Mouse (Mus musculus) CH12.LX (cell line): Measurements from ENCODE around the gene Vapb.

Experiments used
- CTCF ChIP-seq, 2 experiments: IDR thresholded peaks in 1 of 2; conservative IDR thresholded peaks in 1 of 2; 2 replicates each; pipeline ENCODE4 v1.5.1; 2011 to 2012; ENCODE audit warnings: low read depth in 2 of 2, low read length in 2 of 2, improper control_type of control experiment in 1 of 2, inconsistent platforms in 1 of 2, mild to moderate bottlenecking in 1 of 2, moderate library complexity in 1 of 2
- ETS1 ChIP-seq: conservative IDR thresholded peaks from 2 replicates; pipeline ENCODE4 v1.6.1; 2012; ENCODE audit warnings: low read depth, mild to moderate bottlenecking, inconsistent platforms, low read length, improper control_type of control experiment, moderate library complexity
- JUND ChIP-seq: conservative IDR thresholded peaks from 2 replicates; pipeline ENCODE4 v1.6.1; 2011; ENCODE audit warnings: low read depth, low read length, improper control_type of control experiment
- MYC ChIP-seq: IDR thresholded peaks from 2 replicates; pipeline ENCODE4 v1.6.1; 2011; ENCODE audit warnings: low read depth, mild to moderate bottlenecking, improper control_type of control experiment, low read length
- POLR2A ChIP-seq: IDR thresholded peaks from 2 replicates; pipeline ENCODE4 v1.6.1; 2011; ENCODE audit warnings: low read depth, mild to moderate bottlenecking, improper control_type of control experiment, low read length
- POLR2AphosphoS2 ChIP-seq: IDR thresholded peaks from 2 replicates; pipeline ENCODE4 v1.6.1; 2011; ENCODE audit warnings: low read depth, low read length, improper control_type of control experiment
- SIN3A ChIP-seq: IDR thresholded peaks from 2 replicates; pipeline ENCODE4 v1.6.1; 2012; ENCODE audit warnings: low read length, improper control_type of control experiment, inconsistent platforms
- SMC3 ChIP-seq: IDR thresholded peaks from 2 replicates; pipeline ENCODE4 v1.6.1; 2011; ENCODE audit warnings: low read depth, low read length, improper control_type of control experiment
- UBTF ChIP-seq: IDR thresholded peaks from 2 replicates; pipeline ENCODE4 v1.6.1; 2012; ENCODE audit warnings: low read depth, mild to moderate bottlenecking, inconsistent platforms, low read length, improper control_type of control experiment, moderate library complexity
- USF1 ChIP-seq: IDR thresholded peaks from 2 replicates; pipeline ENCODE4 v1.6.1; 2014; ENCODE audit warnings: low read depth, mild to moderate bottlenecking, inconsistent platforms, low read length, improper control_type of control experiment
- ZC3H11A ChIP-seq: IDR thresholded peaks from 2 replicates; pipeline ENCODE4 v1.6.1; 2012; ENCODE audit warnings: low read depth, mild to moderate bottlenecking, inconsistent platforms, low read length, improper control_type of control experiment
- ZKSCAN1 ChIP-seq: IDR thresholded peaks from 2 replicates; pipeline ENCODE4 v1.6.1; 2012; ENCODE audit warnings: low read depth, inconsistent platforms, low read length, improper control_type of control experiment, borderline replicate concordance
- ZNF384 ChIP-seq: IDR thresholded peaks from 2 replicates; pipeline ENCODE4 v1.6.1; 2012; ENCODE audit warnings: low read depth, low read length, improper control_type of control experiment, inconsistent platforms

DNA sequence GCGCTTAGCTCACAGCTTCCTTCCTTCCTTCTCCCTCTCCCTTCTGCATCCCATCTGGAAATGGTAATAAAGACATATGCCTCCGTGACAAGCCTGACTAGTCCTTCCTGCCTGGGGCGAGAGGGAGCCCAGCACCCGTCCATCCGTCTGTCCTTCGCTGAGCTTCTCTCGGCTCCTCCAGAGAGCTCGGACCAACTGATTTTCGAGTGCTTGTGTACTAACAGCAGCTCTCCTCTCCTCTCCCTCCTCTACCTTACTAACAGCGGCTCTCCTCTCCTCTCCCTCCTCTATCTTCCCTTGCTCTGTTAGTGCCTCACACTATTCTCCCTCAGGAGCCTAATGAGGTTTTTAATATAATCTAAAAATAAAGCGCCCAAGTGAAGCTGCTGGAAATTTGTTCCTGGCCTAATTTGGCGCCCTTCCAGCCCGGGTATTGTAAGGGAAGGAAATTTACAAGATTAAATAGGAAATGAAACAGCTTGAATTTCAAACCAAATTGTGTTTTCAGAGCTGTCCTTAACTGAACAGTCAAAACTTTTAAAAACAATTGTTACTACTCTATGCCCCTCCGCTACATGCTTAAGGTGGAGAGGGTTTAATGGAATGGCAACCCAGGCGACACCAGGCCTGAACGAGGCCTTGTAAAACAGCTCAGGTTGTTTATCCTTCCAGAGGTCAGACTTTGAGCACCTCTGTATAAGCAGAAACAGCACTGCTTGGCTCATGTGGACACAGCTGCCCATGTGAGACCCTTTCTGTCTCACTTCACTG, 35.0 kb upstream of the Vapb start:
- TF ChIP-seq USF1 (no peak), ZNF384 (no peak), ZC3H11A (no peak), MYC (no peak), SMC3 (no peak), JUND (no peak), UBTF (no peak), POLR2AphosphoS2 (no peak), ETS1 (no peak), POLR2A (no peak), ZKSCAN1 (no peak), SIN3A (no peak), CTCF (conservative IDR thresholded peaks at IDR 0.05 in 1 of 2, IDR thresholded peaks at IDR 0.05 in 1 of 2; ENCODE audit: low read depth in 2 of 2, low read length in 2 of 2) (no peak)
